Mouse (Mus musculus) frontal cortex, adult (tissue): ENCODE results near the gene Chmp2b.

Source experiments
- ATAC-seq: cut with Nextera tagmentation; 2 replicates; pipeline ENCODE4 v1.9.2; 2017; ENCODE audit warnings: mild to moderate bottlenecking, moderate library complexity, mixed read lengths; ENCODE audit not compliant: low TSS enrichment

Chmp2b gene

DNA sequence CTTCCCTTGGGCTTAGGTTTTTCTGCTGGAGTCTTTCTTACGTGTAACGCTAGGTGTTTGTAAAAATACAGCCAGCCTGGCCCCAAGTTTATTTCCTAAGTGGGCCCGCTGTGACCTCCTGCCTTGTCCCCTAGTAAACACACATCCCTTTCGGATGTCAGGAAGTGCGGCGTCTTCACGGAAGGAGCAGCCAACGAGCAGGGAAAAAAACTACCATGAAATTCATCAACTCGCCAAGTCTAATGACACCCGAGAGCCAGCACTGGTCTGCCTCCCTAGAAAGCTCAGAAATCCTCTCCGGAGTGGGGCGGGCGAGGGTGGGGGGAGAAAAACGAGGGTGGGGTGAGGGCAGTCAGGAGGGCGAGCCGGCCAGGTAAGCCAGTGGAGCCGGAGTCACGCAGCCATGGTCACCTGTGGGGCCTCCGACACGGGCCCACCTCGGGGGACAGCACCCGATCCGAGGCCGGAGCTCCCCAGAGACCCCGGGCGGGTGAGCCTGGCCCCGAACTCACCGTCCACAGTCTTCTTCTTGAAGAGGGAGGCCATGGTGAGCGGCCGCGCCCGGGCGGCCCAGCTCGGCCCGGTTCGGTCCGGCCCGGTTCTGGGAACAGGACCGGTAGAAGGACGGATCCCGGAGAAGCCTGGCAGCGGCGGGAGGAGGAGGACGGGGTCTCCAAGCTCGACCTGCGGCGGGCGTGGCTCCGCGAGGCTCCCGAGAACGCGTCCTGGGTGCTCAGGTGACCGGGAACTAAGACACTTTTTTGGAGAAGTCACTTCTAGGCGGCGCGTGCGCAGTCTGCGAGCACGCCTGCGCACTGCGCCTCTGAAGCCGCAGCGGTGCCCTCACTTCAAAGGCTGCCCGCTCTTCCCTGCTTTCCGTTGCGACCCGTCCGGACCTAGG, at the start of gene Chmp2b:
Gene Chmp2b, minus strand, starts transcription at position 764 of the 901 bp plus-strand sequence.
- ATAC-seq = peak; percentile 93

DNA sequence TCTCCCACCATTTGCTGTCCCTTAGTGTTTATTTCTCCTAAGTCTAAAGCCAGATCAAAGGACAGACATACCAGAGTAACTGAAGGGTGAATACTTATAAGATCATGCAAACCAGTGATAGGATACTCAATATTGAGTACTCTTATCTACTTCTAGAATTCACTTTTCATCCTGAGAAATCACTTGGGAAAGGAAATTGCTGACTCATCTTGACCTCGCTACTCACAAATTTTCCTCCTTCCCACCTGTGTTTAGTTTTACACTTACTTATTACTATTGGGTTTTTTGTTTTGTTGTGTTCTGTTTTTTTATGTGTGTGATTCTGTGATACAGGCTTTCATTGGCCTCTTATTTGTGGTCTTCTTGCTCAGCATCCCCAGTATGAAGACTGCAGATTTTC, 49.2 kb upstream of the Chmp2b start:
- ATAC-seq = no peak

DNA sequence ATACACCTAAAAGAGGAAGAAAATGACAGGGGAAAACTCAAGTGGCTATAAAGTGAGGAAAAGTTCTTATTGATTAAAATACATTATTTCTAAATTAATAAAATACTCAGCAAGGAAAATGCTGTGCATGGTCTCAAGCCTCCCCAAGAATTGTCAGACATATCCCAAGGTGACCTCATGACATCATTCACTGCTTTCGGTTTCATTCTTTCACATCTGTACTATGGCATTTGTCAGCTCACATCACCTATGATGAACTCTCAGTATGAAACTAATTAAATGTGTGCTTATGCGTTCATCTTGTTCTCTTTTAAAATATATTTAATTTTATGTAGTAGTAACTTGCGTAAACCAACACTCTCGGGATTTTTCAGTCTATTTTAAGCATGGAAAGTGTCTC, 38.3 kb upstream of the Chmp2b start:
- no peak for ATAC-seq

DNA sequence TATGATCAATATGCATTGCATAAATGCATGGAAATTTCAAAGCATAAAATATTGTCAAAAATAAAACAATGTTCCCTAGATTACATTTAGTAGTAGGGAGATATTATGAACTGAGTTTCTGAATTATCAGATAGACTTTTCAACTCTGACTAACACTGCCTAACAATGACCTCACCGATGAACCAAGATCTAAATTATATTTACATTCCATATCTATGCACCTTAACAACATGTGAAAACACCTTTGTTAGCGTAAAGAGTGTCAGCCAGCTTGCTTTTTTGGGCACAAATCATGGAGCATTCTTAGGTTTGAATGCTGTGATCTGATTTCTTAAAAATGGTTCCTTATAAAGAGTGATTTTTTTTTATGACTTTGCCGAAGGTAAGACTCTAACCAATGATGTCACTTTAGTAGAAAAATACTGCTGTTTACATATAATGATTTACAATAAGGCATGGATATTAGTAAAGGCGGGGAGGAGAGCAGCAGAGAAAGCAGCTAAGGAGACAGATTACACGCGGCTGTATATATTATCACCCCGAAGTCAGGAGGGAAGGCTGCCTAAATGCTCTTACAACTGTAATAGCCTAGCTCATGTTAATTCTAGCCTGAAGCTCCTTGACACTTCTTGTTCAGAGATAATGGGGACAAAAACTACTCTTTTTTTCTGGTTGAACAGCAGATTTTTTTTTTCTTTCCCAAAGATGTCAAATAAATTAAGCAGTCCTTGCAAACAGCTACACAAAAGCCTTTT, 23.8 kb upstream of the Chmp2b start:
- no peak for ATAC-seq

DNA sequence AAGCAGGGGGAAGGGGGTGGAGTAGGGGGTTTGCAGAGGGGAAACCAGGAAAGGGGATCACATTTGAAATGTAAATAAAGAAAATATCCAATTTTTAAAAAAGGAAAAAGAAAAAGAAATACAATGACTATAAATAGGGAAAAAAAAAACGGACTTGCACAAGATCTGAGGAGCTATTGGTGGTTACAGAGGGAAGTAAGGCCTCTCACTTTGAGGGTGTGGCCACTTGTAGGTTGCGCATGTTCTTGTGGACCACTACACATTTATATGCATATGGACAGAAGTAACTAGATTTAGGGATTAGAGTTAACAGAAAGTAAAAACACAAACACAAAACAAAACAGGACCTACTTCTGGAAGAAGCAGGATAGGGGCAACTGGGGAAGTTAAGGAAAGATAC, 23.2 kb upstream of the Chmp2b start:
- no peak for ATAC-seq

DNA sequence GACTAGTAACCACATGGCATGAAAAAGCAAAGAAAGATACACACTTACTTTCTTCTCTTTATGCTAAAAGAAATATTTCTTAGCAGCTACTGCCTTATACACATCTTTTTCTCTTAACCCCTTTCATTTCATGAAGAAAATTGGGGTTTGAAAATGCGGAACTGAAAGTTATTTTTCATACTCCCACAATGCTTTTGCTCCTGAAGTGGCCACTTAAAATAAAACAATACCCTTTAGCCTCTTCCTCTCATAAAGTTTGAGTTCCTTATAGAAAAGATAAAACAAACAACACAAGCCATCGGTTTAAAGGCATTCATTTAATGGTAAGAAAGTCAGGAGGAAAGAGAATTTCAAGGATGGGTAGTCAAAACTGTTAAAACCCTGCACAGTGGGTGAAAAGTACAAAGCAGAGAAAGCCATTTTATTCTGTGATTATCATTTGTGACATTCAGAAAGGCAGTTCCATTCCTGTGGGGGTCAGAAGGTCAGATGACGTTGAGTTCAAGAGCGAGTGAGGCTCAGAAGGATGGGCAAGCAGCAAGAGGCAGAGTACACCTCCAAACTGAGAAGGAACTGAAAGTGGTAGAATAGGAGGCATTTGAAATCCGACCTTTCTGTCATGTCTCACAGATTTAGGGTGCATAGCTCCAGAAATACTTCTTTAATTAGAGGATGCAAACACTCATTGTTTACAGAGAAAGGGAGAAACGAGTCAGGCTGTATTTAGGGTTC, 14.9 kb upstream of the Chmp2b start:
- no peak for ATAC-seq

DNA sequence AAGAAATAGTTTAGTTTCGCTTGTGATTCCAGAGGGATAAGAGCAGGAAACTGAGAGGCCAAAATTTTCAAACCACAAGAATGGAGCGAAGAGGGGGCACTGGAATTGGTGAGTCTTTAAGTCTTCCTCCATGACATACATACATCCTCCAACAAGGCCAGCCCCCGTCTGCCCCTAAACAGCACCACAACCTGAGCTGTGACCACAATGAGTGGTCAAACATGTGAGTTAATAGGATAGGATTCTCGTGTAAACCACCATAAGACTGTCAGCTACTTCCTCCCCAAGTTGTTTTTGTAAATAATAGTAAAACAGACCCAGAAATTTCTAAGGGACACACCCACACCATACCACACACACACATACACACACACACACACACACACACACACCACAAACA, 6.3 kb upstream of the Chmp2b start:
- ATAC-seq = no peak

DNA sequence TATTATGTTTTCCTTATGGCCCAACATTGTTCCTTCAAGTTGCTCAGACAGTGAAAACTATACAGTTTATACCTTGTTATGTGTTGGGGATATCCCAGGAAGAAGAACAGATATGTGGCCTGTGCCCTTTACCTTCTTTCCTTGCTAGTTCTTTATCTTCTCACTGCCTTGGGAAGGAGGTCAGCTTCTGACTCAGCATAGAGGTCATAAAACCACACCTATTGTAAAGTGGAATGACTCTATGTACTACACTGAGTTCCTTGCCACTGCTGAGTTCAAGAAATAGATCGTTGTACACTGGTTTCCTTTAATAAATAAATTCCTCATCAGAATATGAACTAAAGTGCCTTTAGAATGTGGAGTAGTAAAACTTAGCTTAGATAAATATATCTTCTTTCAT, 2.4 kb upstream of the Chmp2b start:
- no peak for ATAC-seq

DNA sequence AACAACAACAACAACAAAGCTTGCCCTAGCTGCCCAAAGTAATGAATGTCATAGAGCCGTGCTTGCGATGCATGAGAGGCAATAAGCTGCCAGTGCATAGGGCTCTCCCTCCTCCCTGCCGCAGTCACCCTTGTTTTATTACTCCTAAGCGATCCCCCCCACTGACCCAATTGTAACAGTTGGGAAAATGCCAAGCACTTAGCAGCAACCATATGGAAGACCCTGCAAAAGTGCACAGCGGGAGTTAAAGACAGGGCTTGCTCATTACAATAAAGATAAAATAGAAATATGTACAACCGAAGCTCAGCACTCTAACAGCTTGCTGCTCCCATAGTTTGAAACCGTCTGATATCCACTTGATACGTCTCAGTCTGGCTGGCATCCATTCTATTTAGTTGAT, 1.8 kb upstream of the Chmp2b start:
- ATAC-seq = no peak

DNA sequence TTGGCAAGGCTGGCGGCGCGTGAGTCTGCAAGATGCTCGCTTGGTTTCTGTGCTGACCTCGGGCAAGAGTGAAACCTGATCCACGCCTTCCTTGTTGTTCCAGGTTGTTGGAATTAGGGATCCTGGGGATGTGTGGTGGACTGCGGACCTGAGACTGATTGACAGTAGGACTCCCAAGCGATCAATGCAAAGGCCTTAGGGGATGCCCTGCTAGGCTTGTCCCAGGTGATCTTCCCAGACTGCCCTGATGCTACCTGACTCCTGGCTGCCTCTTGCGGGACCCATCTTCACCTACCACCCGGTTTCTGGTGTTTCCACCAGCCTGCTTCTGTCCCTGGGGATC, 309 bp upstream of the Chmp2b start:
- peak; percentile 78 for ATAC-seq

DNA sequence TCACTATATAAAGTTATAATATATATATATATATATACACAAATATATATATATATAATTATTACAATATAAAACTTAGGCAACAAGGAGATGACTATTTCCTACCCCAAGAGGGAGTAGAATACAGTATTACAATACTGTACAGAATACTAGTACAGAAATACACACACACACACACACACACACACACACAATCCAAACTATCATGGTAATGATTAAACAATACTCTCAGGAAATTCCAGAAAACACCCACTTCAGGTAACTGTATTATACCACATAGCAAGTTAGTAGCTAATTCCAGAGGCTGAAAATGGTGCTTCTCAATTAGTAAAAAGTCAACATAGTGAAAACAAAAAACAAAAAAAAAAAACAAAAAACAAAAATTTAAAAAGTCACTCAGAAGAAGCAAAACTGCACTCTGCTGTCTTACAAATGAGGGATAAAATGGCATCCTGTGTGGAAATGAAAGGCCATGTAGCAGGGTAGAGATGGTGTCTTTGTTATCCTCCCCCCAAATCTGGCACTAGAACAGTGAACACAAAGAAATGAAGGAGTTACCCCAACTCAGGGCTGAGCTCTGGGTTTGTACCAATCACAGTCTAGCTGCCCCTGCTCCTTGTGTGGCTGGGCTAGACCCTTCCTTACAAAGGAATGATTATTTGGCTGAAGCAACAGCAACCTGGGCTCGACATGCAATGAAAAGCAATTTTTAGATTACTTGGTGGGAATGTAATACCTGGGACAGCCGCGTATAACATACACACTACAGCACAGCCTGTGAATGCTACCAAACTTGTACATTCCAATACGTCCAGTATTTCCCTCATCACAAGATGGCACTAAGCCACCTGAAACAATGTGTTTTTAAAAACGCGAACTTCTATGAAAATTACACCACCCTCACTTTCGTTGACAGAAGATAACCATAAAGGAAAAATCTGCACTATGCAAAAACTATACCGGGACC, 1.2 kb downstream of the Chmp2b start:
- peak; percentile 25; the same call in 1 of the 2 replicates for ATAC-seq

DNA sequence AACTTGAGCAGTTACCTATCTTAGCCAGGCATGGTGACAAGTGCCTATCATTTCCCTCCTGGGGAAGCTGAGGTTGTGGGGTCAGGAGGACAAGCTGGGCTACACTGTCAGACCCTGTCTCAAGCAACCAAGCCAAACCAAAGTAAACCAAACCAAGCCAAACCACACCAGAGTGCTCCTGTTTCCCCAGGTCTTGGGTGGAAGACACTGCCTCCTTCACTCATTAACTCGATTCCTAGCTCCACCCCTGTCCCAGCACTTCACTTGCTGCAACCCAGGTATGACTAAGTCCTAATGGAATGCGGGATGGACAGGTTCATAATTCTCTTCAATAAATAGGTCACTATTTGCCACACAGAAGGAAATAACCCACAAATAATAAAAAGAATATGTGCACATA, 2.9 kb downstream of the Chmp2b start:
- ATAC-seq = no peak

DNA sequence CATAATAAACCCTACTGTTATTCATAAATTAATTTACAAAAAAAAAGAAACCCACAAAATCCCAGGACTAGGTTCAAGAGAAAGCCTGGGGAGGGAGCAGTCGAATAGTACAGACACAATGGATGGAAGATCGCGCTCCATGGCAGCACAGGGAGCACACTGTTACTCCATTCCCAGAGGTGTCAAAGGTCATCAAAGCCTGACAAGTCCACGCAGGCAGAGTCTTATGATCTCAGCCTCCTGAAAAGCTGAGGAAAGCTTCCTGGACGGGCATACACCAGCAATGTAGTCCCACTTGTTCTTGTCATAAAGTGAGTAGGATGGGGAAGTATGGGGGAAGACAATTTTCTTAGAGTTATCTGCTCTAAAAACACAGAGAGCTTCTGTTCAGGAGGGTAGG, 5.2 kb downstream of the Chmp2b start:
- no peak for ATAC-seq

DNA sequence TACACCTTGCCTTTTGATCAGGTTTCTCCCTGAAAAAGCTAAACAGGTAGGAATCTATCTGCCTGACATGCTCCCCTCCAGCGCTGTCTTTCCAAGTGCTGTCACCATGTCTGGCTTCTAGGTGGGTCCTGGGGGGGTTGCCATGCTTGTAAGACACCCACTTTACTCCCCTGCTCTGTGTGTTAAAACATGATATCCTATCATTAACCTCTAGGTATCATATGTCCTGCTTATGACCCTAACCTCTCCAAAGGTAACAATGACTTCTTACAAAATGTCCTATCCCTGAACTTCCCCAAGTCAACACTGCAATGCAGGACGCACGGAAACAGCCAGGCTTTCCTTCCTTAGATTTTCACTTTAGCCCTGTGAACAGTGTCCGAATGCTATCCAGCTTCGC, 8.3 kb downstream of the Chmp2b start:
- ATAC-seq = no peak

DNA sequence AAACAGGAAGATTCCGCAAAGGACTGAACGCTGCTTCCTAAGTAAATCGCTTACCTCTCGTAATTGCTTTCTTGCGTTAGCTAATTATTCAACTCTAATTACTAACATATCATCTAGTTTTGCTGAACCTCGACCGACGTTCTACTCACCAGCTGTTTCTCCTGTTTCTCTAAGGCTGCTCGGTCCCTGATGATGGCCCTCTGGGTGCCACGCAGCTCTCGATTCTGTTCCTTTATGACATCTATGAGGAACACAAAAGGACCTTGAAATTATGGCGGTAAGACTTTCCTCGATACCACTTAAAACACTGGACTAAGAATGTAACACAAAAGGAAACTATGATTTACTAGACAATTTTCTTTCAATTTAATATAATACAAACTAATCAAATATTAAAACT, 11.7 kb downstream of the Chmp2b start:
- no peak for ATAC-seq

DNA sequence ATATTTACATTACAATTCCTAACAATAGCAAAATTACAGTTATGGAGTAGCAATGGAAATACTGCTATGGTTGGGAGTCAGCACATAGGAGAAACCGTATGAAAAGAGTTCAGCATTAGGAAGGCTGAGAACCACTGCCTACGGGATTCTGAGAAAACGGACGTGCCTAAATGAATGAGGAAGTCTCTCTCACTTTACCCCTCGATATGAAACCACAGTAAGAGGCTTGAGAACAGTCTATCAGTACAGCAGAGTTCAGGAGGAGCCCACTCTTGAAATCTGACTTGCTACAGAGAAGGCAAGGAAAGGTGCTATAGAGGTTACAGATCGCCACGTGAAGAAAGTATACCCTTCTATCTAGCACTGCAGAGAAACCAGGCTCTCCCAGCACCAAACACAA, 13.6 kb downstream of the Chmp2b start:
- ATAC-seq = no peak

DNA sequence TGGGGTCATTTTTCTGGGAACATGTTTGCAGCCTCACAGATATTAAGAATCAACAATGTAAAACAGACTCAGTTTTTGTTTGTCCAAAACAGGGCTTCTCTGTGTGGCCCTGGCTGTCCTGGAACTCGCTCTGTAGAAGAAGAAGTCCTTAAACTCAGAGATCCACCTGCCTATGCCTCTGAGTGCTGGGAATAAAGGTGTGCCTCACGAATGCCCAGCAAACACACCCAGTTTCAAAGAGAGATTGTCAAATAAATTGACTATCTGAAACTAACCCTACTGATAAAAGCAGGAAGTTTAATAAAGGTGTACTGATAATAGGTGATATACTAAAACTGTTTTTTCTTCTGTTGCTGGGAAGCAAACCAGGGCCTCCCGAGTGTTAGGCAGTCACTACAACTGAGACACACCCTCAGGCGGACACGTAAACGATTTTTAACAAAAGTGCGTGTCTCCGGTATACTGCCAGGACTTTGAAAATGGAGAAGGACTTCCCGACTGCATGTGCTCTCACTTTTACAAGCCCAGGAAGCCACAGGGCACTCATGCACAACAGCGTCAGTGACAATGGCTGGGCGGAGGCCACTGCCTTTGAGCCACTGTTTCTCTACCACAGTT, 18.7 kb downstream of the Chmp2b start:
- no peak for ATAC-seq

DNA sequence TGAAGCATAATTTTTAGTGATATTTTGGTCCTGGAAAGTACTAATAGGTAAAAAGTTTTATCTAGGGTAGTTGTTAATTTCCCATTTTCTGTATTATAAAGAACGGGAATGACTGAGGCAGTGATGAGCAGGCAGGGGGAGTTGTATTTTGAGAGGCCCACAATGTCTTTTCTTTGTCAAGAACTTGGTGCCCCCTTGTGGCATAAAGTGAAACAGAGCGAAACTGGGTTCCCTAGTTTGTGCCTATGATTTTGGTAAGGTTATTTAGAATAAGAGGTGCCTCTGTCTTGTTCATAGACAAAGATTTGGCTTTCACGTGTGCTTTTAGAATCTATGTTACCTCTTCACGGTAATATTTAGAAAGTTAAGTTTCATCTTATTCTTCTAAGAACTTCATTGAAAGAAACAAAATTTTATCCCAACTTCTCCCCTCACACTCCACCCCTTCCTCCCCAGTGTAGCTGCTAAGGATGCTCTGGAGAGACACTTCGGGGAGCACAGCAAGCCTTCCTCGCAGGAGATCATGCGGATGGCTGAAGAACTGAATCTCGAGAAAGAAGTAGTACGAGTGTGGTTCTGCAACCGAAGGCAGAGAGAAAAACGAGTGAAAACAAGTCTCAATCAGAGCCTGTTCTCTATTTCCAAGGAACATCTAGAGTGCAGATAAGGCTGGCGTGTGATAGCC, 29.1 kb downstream of the Chmp2b start:
- ATAC-seq = peak; percentile 88

DNA sequence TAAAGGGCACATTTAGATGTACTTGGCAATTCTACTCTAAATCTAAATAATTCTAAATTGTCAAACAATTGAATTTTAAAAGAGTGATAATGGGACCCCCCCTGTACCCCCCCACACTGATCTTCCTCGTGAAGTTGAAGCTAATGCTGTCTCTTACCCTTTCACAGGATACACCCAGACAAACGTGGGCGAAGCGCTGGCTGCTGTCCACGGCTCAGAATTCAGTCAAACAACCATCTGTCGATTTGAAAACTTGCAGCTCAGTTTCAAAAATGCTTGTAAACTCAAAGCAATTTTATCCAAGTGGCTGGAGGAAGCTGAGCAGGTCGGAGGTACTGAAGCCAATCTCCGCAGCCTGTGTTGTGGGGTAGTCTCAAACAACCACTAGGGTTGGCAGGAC, 30.9 kb downstream of the Chmp2b start:
- peak; percentile 76 for ATAC-seq

DNA sequence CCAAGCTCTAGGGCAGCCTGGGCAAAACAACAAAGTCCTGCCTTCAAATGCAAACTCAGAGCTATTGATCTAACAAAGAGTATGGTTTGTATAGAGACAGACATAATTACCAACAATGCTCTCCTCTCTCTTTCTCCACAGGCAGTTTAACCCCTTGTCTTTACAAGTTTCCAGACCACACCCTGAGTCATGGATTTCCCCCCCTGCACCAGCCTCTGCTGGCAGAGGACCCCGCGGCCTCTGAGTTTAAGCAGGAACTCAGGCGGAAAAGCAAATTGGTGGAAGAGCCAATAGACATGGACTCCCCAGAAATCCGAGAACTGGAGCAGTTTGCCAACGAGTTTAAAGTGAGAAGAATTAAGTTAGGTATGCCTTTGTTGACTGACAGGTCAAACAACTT, 32.9 kb downstream of the Chmp2b start:
- no peak for ATAC-seq
